Mouse (Mus musculus): ENCODE measurements around the gene Aacs.
A peak's percentile ranks its signal among the peaks of the same experiment; 100 is the strongest.

Gene Aacs

GRCm38 (mm10) chr5:125493093-125493423 lies 17.4 kb downstream of the Aacs start:
- DNase-seq (ENCODE audit: low read depth, low spot score) = no peak

GRCm38 (mm10) chr5:125495655-125496054 lies 20.0 kb downstream of the Aacs start:
- DNase-seq (ENCODE audit: low read depth, low spot score) = peak; percentile 56

GRCm38 (mm10) chr5:125497821-125498600 lies 22.4 kb downstream of the Aacs start:
- peak; percentile 88 for DNase-seq (ENCODE audit: low read depth, low spot score)

- DNase-seq (ENCODE audit: low read depth, low spot score) = no peak
Measured at GRCm38 (mm10) chr5:125501505-125501904, 25.9 kb downstream of the Aacs start.

- no peak for DNase-seq (ENCODE audit: low read depth, low spot score)
Measured at GRCm38 (mm10) chr5:125502186-125502585, 26.6 kb downstream of the Aacs start.

GRCm38 (mm10) chr5:125503628-125504027 lies 28.0 kb downstream of the Aacs start:
- DNase-seq (ENCODE audit: low read depth, low spot score) = no peak

- DNase-seq (ENCODE audit: low read depth, low spot score) = peak; percentile 51
Measured at GRCm38 (mm10) chr5:125504692-125505091, 29.1 kb downstream of the Aacs start.

- peak; percentile 67 for DNase-seq (ENCODE audit: low read depth, low spot score)
Measured at GRCm38 (mm10) chr5:125505968-125506367, 30.4 kb downstream of the Aacs start.

GRCm38 (mm10) chr5:125507582-125507981 lies 32.0 kb downstream of the Aacs start:
- DNase-seq (ENCODE audit: low read depth, low spot score) = no peak

GRCm38 (mm10) chr5:125508006-125508405 lies 32.4 kb downstream of the Aacs start:
- no peak for DNase-seq (ENCODE audit: low read depth, low spot score)

- DNase-seq (ENCODE audit: low read depth, low spot score) = peak; percentile 78
Measured at GRCm38 (mm10) chr5:125509541-125509940, 33.9 kb downstream of the Aacs start.

GRCm38 (mm10) chr5:125515006-125515405 lies 39.4 kb downstream of the Aacs start:
- peak; percentile 48 for DNase-seq (ENCODE audit: low read depth, low spot score)

- DNase-seq (ENCODE audit: low read depth, low spot score) = peak; percentile 78
Measured at GRCm38 (mm10) chr5:125518640-125519039, 43.0 kb downstream of the Aacs start.

- peak; percentile 83 for DNase-seq (ENCODE audit: low read depth, low spot score)
Measured at GRCm38 (mm10) chr5:125520930-125521590, 45.4 kb downstream of the Aacs start.

GRCm38 (mm10) chr5:125523361-125523760 lies 47.7 kb downstream of the Aacs start:
- no peak for DNase-seq (ENCODE audit: low read depth, low spot score)

GRCm38 (mm10) chr5:125525516-125525915 lies 49.9 kb downstream of the Aacs start:
- DNase-seq (ENCODE audit: low read depth, low spot score) = no peak

GRCm38 (mm10) chr5:125526464-125526863 lies 50.9 kb downstream of the Aacs start:
- no peak for DNase-seq (ENCODE audit: low read depth, low spot score)

GRCm38 (mm10) chr5:125529109-125529508 lies 53.5 kb downstream of the Aacs start:
- peak; percentile 74 for DNase-seq (ENCODE audit: low read depth, low spot score)

GRCm38 (mm10) chr5:125531634-125532033 lies 56.0 kb downstream of the Aacs start, which contains the start of gene Tmem132b:
Gene Tmem132b (plus strand): TSS chr5:125531774.
- peak; percentile 84 for DNase-seq (ENCODE audit: low read depth, low spot score)

- peak; percentile 91 for DNase-seq (ENCODE audit: low read depth, low spot score)
Measured at GRCm38 (mm10) chr5:125532191-125532544, 56.6 kb downstream of the Aacs start.

GRCm38 (mm10) chr5:125532545-125533224 lies 57.1 kb downstream of the Aacs start:
- no peak for DNase-seq (ENCODE audit: low read depth, low spot score)

GRCm38 (mm10) chr5:125533225-125533900 lies 57.7 kb downstream of the Aacs start:
- peak; percentile 86 for DNase-seq (ENCODE audit: low read depth, low spot score)

All from brain, adult 2 months (tissue).